Mouse (Mus musculus): ENCODE data around the gene Mip. TPM values are rescaled to one million over a fixed set of nuclear protein-coding genes. Genes with fewer than 3 reads are reported as not detected.
"Not testable (repeated sequence)": the region's sequence is repeated elsewhere in the genome, so short reads cannot be mapped to it uniquely, and the experiment has no call there.

The Mip gene
- polyA plus RNA-seq, 1 experiment from 2014 or later = 0.17 TPM

GRCm38 (mm10) chr10:128247020-128247732, 21.5 kb downstream of the Mip start:
- Histone ChIP-seq H3K9ac (replicated peaks; ENCODE audit: low read length) (no peak overlapping the region), H3K9me3 (ENCODE audit: control insufficient read depth, low read length) (no peaks in the 10 kb centered on the region), H3K36me3 (ENCODE audit: control insufficient read depth, insufficient read depth, low read length) (peaks cover 90% of the 10 kb centered on the region), H3K27ac (replicated peaks; ENCODE audit: low read depth, low read length) (no peak overlapping the region), H3K4me2 (ENCODE audit: low read length) (no peak overlapping the region), H3K4me3 (replicated peaks; ENCODE audit: low read depth, low read length) (no peak overlapping the region), H3K4me1 (ENCODE audit: control insufficient read depth, insufficient read depth, low read length) (no peaks in the 10 kb centered on the region), H3K27me3 (ENCODE audit: control insufficient read depth, insufficient read depth, low read length) (no peaks in the 10 kb centered on the region)
- no peak for ATAC-seq (ENCODE audit: low FRiP score, low TSS enrichment)
- no peak for DNase-seq
- 87% methylated on average over 17 of the region's 17 CpGs for WGBS

- H3K27me3 ChIP-seq (ENCODE audit: control insufficient read depth, insufficient read depth, low read length) = no peaks in the 10 kb centered on the region
- DNase-seq = no peak
- peaks cover 66% of the 10 kb centered on the region for H3K36me3 ChIP-seq (ENCODE audit: control insufficient read depth, insufficient read depth, low read length)
- WGBS = 97% methylated on average over 13 of the region's 13 CpGs
- H3K4me2 ChIP-seq (ENCODE audit: low read length) = no peak overlapping the region
- H3K9me3 ChIP-seq (ENCODE audit: control insufficient read depth, low read length) = no peaks in the 10 kb centered on the region
- H3K4me1 ChIP-seq (ENCODE audit: control insufficient read depth, insufficient read depth, low read length) = no peaks in the 10 kb centered on the region
- H3K27ac ChIP-seq (replicated peaks; ENCODE audit: low read depth, low read length) = no peak overlapping the region
- ATAC-seq (ENCODE audit: low FRiP score, low TSS enrichment) = no peak
- no peak overlapping the region for H3K4me3 ChIP-seq (replicated peaks; ENCODE audit: low read depth, low read length)
- H3K9ac ChIP-seq (replicated peaks; ENCODE audit: low read length) = no peak overlapping the region
These were observed 24.9 kb downstream of the Mip start for GRCm38 (mm10) chr10:128250565-128250964.

DNA sequence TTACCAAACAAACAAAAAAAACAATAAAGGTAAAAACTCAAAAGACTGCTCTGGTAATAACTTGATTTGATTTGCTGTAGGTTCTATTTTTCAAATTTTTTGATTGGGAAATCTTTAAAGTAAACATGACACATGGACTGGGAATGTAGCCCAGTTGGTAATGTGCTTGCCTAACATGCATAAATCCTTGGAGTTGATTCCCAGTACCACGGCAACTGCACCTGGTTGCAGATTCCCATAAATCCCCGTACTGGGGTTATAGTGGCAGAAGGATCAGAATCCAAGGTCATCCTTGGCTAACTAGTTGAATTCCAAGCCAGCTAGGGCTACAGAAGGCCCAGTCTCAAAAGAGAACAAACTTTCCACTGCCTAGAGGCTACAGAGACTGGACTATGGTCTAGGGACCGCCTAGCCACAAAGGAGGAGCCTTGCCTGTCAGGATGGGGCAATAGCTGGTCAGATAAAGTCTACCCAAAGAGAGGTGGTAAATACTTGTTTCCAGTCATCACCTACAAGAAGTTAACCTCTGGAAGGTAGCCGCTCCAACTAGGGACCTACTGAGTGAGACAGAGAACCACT, 28.1 kb downstream of the Mip start, which contains the start of gene Apon:
Gene Apon (plus strand): TSS at position 420 of the 579 bp plus-strand sequence.
- no peaks in the 10 kb centered on the region for H3K9me3 ChIP-seq (ENCODE audit: control insufficient read depth, low read length)
- no peaks in the 10 kb centered on the region for H3K4me1 ChIP-seq (ENCODE audit: control insufficient read depth, insufficient read depth, low read length)
- H3K27me3 ChIP-seq (ENCODE audit: control insufficient read depth, insufficient read depth, low read length) = no peaks in the 10 kb centered on the region
- H3K27ac ChIP-seq (replicated peaks; ENCODE audit: low read depth, low read length) = no peak within 1 kb of the TSS
- H3K9ac ChIP-seq (replicated peaks; ENCODE audit: low read length) = no peak within 1 kb of the TSS
- DNase-seq (no peak), ATAC-seq (ENCODE audit: low FRiP score, low TSS enrichment) (no peak)
- peaks cover 36% of the 10 kb centered on the region for H3K36me3 ChIP-seq (ENCODE audit: control insufficient read depth, insufficient read depth, low read length)
- no peak within 1 kb of the TSS for H3K4me3 ChIP-seq (replicated peaks; ENCODE audit: low read depth, low read length)
- WGBS = 89% methylated on average over 4 of the region's 4 CpGs
- H3K4me2 ChIP-seq (ENCODE audit: low read length) = no peak within 1 kb of the TSS

DNA sequence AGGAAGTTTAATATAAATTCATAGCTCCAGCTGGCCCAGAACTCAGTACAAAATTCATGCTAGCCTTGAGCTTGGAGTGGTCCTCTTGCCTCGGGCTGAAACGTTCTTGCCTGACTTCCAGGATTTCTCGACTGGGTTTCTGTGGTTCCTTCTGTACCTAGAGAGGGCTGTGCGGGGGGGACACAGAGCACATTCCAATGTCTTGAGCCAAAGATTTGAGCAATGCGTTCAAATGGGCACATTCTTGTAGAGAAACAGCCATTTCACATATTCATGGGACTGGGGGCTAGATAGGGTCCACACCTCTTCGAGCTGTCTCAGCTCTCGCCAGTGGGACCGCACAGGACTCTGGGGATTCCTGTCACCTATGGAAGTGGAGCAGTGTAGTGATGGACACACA, 30.3 kb downstream of the Mip start:
- 91% methylated on average over 8 of the region's 8 CpGs for WGBS
- DNase-seq (no peak), ATAC-seq (ENCODE audit: low FRiP score, low TSS enrichment) (no peak)

GRCm38 (mm10) chr10:128256328-128256727, 30.7 kb downstream of the Mip start:
- ATAC-seq (ENCODE audit: low FRiP score, low TSS enrichment) = no peak
- Histone ChIP-seq H3K4me3 (replicated peaks; ENCODE audit: low read depth, low read length) (no peak overlapping the region), H3K4me2 (ENCODE audit: low read length) (no peak overlapping the region), H3K9ac (replicated peaks; ENCODE audit: low read length) (no peak overlapping the region), H3K9me3 (ENCODE audit: control insufficient read depth, low read length) (no peaks in the 10 kb centered on the region), H3K27ac (replicated peaks; ENCODE audit: low read depth, low read length) (no peak overlapping the region), H3K27me3 (ENCODE audit: control insufficient read depth, insufficient read depth, low read length) (no peaks in the 10 kb centered on the region), H3K36me3 (ENCODE audit: control insufficient read depth, insufficient read depth, low read length) (peaks cover 13% of the 10 kb centered on the region), H3K4me1 (ENCODE audit: control insufficient read depth, insufficient read depth, low read length) (no peaks in the 10 kb centered on the region)
- 93% methylated on average over 8 of the region's 8 CpGs for WGBS
- no peak for DNase-seq

More for the DNA sequence above, 30.3 kb downstream of the Mip start:
- no peak overlapping the region for H3K9ac ChIP-seq (replicated peaks; ENCODE audit: low read length)
- H3K4me1 ChIP-seq (ENCODE audit: control insufficient read depth, insufficient read depth, low read length) = no peaks in the 10 kb centered on the region
- H3K9me3 ChIP-seq (ENCODE audit: control insufficient read depth, low read length) = no peaks in the 10 kb centered on the region
- no peaks in the 10 kb centered on the region for H3K27me3 ChIP-seq (ENCODE audit: control insufficient read depth, insufficient read depth, low read length)
- H3K4me3 ChIP-seq (replicated peaks; ENCODE audit: low read depth, low read length) = no peak overlapping the region
- H3K36me3 ChIP-seq (ENCODE audit: control insufficient read depth, insufficient read depth, low read length) = peaks cover 17% of the 10 kb centered on the region
- no peak overlapping the region for H3K4me2 ChIP-seq (ENCODE audit: low read length)
- no peak overlapping the region for H3K27ac ChIP-seq (replicated peaks; ENCODE audit: low read depth, low read length)

DNA sequence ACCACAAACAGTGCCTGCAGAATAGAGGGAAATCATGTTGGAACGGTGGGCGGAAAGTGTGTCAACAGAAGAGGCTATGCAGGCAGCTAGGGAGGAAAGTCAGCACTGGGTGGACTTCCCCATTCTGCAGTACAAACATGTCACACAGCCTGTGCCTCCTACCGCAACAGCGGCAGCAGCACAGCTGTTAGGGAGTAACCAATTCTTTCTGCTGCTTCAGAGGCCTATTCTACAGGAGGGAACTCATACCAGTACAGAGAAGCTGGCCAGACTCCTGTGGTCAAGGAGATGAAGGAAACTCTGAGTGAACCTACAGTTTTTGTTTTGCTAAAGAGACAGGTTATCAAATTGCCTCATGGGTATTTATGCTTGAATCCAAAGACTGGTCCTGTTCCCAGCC, 33.3 kb downstream of the Mip start:
- H3K4me1 ChIP-seq (ENCODE audit: control insufficient read depth, insufficient read depth, low read length) = no peaks in the 10 kb centered on the region
- H3K4me2 ChIP-seq (ENCODE audit: low read length) = no peak overlapping the region
- H3K36me3 ChIP-seq (ENCODE audit: control insufficient read depth, insufficient read depth, low read length) = no peaks in the 10 kb centered on the region
- 87% methylated on average over 4 of the region's 4 CpGs for WGBS
- no peaks in the 10 kb centered on the region for H3K27me3 ChIP-seq (ENCODE audit: control insufficient read depth, insufficient read depth, low read length)
- H3K27ac ChIP-seq (replicated peaks; ENCODE audit: low read depth, low read length) = no peak overlapping the region
- no peak overlapping the region for H3K4me3 ChIP-seq (replicated peaks; ENCODE audit: low read depth, low read length)
- ATAC-seq (ENCODE audit: low FRiP score, low TSS enrichment) = no peak
- DNase-seq = no peak
- no peak overlapping the region for H3K9ac ChIP-seq (replicated peaks; ENCODE audit: low read length)
- H3K9me3 ChIP-seq (ENCODE audit: control insufficient read depth, low read length) = no peaks in the 10 kb centered on the region

GRCm38 (mm10) chr10:128259946-128260345, 34.3 kb downstream of the Mip start:
- H3K9me3 ChIP-seq (ENCODE audit: control insufficient read depth, low read length) = no peaks in the 10 kb centered on the region
- no peaks in the 10 kb centered on the region for H3K27me3 ChIP-seq (ENCODE audit: control insufficient read depth, insufficient read depth, low read length)
- ATAC-seq (ENCODE audit: low FRiP score, low TSS enrichment) = no peak
- 87% methylated on average over 5 of the region's 5 CpGs for WGBS
- no peaks in the 10 kb centered on the region for H3K36me3 ChIP-seq (ENCODE audit: control insufficient read depth, insufficient read depth, low read length)
- H3K4me2 ChIP-seq (ENCODE audit: low read length) = no peak overlapping the region
- no peak overlapping the region for H3K9ac ChIP-seq (replicated peaks; ENCODE audit: low read length)
- no peak overlapping the region for H3K4me3 ChIP-seq (replicated peaks; ENCODE audit: low read depth, low read length)
- H3K4me1 ChIP-seq (ENCODE audit: control insufficient read depth, insufficient read depth, low read length) = no peaks in the 10 kb centered on the region
- no peak overlapping the region for H3K27ac ChIP-seq (replicated peaks; ENCODE audit: low read depth, low read length)
- DNase-seq = no peak

- not testable (repeated sequence) for H3K27me3 ChIP-seq (ENCODE audit: control insufficient read depth, insufficient read depth, low read length); H3K36me3 ChIP-seq (ENCODE audit: control insufficient read depth, insufficient read depth, low read length); H3K4me1 ChIP-seq (ENCODE audit: control insufficient read depth, insufficient read depth, low read length); ATAC-seq (ENCODE audit: low FRiP score, low TSS enrichment); H3K9me3 ChIP-seq (ENCODE audit: control insufficient read depth, low read length); H3K9ac ChIP-seq (replicated peaks; ENCODE audit: low read length); DNase-seq; H3K4me3 ChIP-seq (replicated peaks; ENCODE audit: low read depth, low read length); H3K4me2 ChIP-seq (ENCODE audit: low read length); H3K27ac ChIP-seq (replicated peaks; ENCODE audit: low read depth, low read length)
- WGBS = 89% methylated on average over 7 of the region's 7 CpGs
These were observed 34.7 kb downstream of the Mip start for GRCm38 (mm10) chr10:128260376-128260775.

- Histone ChIP-seq H3K27ac (replicated peaks; ENCODE audit: low read depth, low read length) (no peak overlapping the region), H3K27me3 (ENCODE audit: control insufficient read depth, insufficient read depth, low read length) (no peaks in the 10 kb centered on the region), H3K4me1 (ENCODE audit: control insufficient read depth, insufficient read depth, low read length) (no peaks in the 10 kb centered on the region), H3K4me2 (ENCODE audit: low read length) (no peak overlapping the region), H3K4me3 (replicated peaks; ENCODE audit: low read depth, low read length) (no peak overlapping the region), H3K36me3 (ENCODE audit: control insufficient read depth, insufficient read depth, low read length) (no peaks in the 10 kb centered on the region), H3K9ac (replicated peaks; ENCODE audit: low read length) (no peak overlapping the region), H3K9me3 (ENCODE audit: control insufficient read depth, low read length) (no peaks in the 10 kb centered on the region)
- ATAC-seq (ENCODE audit: low FRiP score, low TSS enrichment) = no peak
- 85% methylated on average over 22 of the region's 22 CpGs for WGBS
- no peak for DNase-seq
These were observed 36.7 kb downstream of the Mip start for GRCm38 (mm10) chr10:128262300-128262699.

Data from midbrain, embryonic 14.5 days (tissue).